Mouse (Mus musculus) CH12.LX (cell line): ENCODE measurements around the gene P4ha2. TPM values are rescaled to one million over a fixed set of nuclear protein-coding genes. Genes with fewer than 3 reads are reported as not detected.

Experiments used
- DNase-seq: peaks from one replicate; pipeline ENCODE4 v3.0.0-alpha.2; 2013; ENCODE audit errors: extremely low read depth
- H3K27ac ChIP-seq: 2 replicates; pipeline ENCODE4 v1.5.1; 2012; ENCODE audit warnings: low read depth, mild to moderate bottlenecking, control low read depth, moderate library complexity; ENCODE audit not compliant: insufficient read depth
- H3K27me3 ChIP-seq: replicated peaks from 2 replicates; pipeline ENCODE3; 2012; ENCODE audit warnings: inconsistent platforms
- H3K36me3 ChIP-seq, 2 experiments: replicated peaks in 1 of 2; 2 replicates each; pipeline versions ENCODE3 to v1.6.1; 2012; ENCODE audit warnings: inconsistent platforms in 1 of 2, low read length in 1 of 2, mild to moderate bottlenecking in 1 of 2, mixed read lengths in 1 of 2, moderate library complexity in 1 of 2; ENCODE audit not compliant: control insufficient read depth in 1 of 2, insufficient read depth in 1 of 2
- H3K4me1 ChIP-seq, 2 experiments: 2 replicates each; pipeline ENCODE4 v1.6.1; 2012; ENCODE audit warnings: inconsistent platforms in 1 of 2, moderate library complexity in 1 of 2; ENCODE audit not compliant: insufficient read depth in 2 of 2, control insufficient read depth in 1 of 2
- H3K4me2 ChIP-seq: 2 replicates; pipeline ENCODE4 v1.6.1; 2012; ENCODE audit warnings: low read depth, mild to moderate bottlenecking, control low read depth; ENCODE audit not compliant: poor library complexity, insufficient read depth, severe bottlenecking
- H3K4me3 ChIP-seq, 3 experiments: fragments of 150-350 bp in 1 of 3; sonication (generic) in 1 of 3; replicated peaks in 1 of 3; 2 replicates each; pipeline versions ENCODE3 to v1.5.1; 2011 to 2012; ENCODE audit warnings: low read depth in 2 of 3, low read length in 2 of 3, mild to moderate bottlenecking in 2 of 3, moderate library complexity in 2 of 3, control low read depth in 1 of 3, improper control_type of control experiment in 1 of 3, inconsistent platforms in 1 of 3, mixed read lengths in 1 of 3; ENCODE audit not compliant: poor library complexity in 1 of 3
- H3K79me2 ChIP-seq: replicated peaks from 2 replicates; pipeline ENCODE4 v1.6.1; 2012; ENCODE audit warnings: mild to moderate bottlenecking, moderate library complexity; ENCODE audit not compliant: control insufficient read depth, poor library complexity, insufficient read depth, severe bottlenecking; ENCODE audit errors: extremely low read depth
- H3K9ac ChIP-seq: 2 replicates; pipeline ENCODE4 v1.6.1; 2012; ENCODE audit warnings: low read depth, mild to moderate bottlenecking, control low read depth, moderate library complexity; ENCODE audit not compliant: insufficient read depth
- H3K9me3 ChIP-seq: replicated peaks from 2 replicates; pipeline ENCODE3; 2012; ENCODE audit warnings: low read length, inconsistent platforms, mixed read lengths
- BHLHE40 ChIP-seq: IDR thresholded peaks from 2 replicates; pipeline ENCODE4 v1.6.1; 2011; ENCODE audit warnings: mild to moderate bottlenecking, low read depth, low read length, improper control_type of control experiment
- EP300 ChIP-seq: IDR thresholded peaks from 2 replicates; pipeline ENCODE4 v1.6.1; 2011; ENCODE audit warnings: low read length, improper control_type of control experiment
- ETS1 ChIP-seq: conservative IDR thresholded peaks from 2 replicates; pipeline ENCODE4 v1.6.1; 2012; ENCODE audit warnings: low read depth, mild to moderate bottlenecking, inconsistent platforms, low read length, improper control_type of control experiment, moderate library complexity
- IRF4 ChIP-seq: IDR thresholded peaks from 2 replicates; pipeline ENCODE4 v1.6.1; 2014; ENCODE audit warnings: low read depth, mild to moderate bottlenecking, inconsistent platforms, low read length, improper control_type of control experiment
- JUND ChIP-seq: conservative IDR thresholded peaks from 2 replicates; pipeline ENCODE4 v1.6.1; 2011; ENCODE audit warnings: low read depth, low read length, improper control_type of control experiment
- KAT2A ChIP-seq: IDR thresholded peaks from 2 replicates; pipeline ENCODE4 v1.6.1; 2012; ENCODE audit warnings: low read length, improper control_type of control experiment, inconsistent platforms; ENCODE audit not compliant: insufficient replicate concordance
- MAZ ChIP-seq: IDR thresholded peaks from 2 replicates; pipeline ENCODE4 v1.6.1; 2012; ENCODE audit warnings: low read depth, mild to moderate bottlenecking, inconsistent platforms, low read length, improper control_type of control experiment, moderate library complexity
- MXI1 ChIP-seq: IDR thresholded peaks from 2 replicates; pipeline ENCODE4 v1.6.1; 2011; ENCODE audit warnings: mild to moderate bottlenecking, low read depth, low read length, improper control_type of control experiment
- MYC ChIP-seq: IDR thresholded peaks from 2 replicates; pipeline ENCODE4 v1.6.1; 2011; ENCODE audit warnings: low read depth, mild to moderate bottlenecking, improper control_type of control experiment, low read length
- NELFE ChIP-seq: IDR thresholded peaks from 2 replicates; pipeline ENCODE4 v1.6.1; 2011; ENCODE audit warnings: low read depth, low read length, improper control_type of control experiment
- PAX5 ChIP-seq: IDR thresholded peaks from 2 replicates; pipeline ENCODE4 v1.6.1; 2012; ENCODE audit warnings: low read length, inconsistent platforms, mixed read lengths
- POLR2A ChIP-seq: IDR thresholded peaks from 2 replicates; pipeline ENCODE4 v1.6.1; 2011; ENCODE audit warnings: low read depth, mild to moderate bottlenecking, improper control_type of control experiment, low read length
- POLR2AphosphoS2 ChIP-seq: IDR thresholded peaks from 2 replicates; pipeline ENCODE4 v1.6.1; 2011; ENCODE audit warnings: low read depth, low read length, improper control_type of control experiment
- RAD21 ChIP-seq: IDR thresholded peaks from 2 replicates; pipeline ENCODE4 v1.6.1; 2011; ENCODE audit warnings: low read depth, mild to moderate bottlenecking, low read length, improper control_type of control experiment, moderate library complexity
- SMC3 ChIP-seq: IDR thresholded peaks from 2 replicates; pipeline ENCODE4 v1.6.1; 2011; ENCODE audit warnings: low read depth, low read length, improper control_type of control experiment
- ZC3H11A ChIP-seq: IDR thresholded peaks from 2 replicates; pipeline ENCODE4 v1.6.1; 2012; ENCODE audit warnings: low read depth, mild to moderate bottlenecking, inconsistent platforms, low read length, improper control_type of control experiment
- ZMIZ1 ChIP-seq: IDR thresholded peaks from 2 replicates; pipeline ENCODE4 v1.6.1; 2012; ENCODE audit warnings: low read depth, mild to moderate bottlenecking, inconsistent platforms, low read length, improper control_type of control experiment
- dilution Hi-C: fragments of 300-500 bp; cut with MboI; formaldehyde crosslinking; loops from 2 replicates; pipeline ENCODE4 v1.14.3; 2020; ENCODE audit warnings: low sequenced_read_pairs; ENCODE audit not compliant: extremely low pct_unique_long_range_greater_than_20kb, extremely low pct_ligation_motif_present
- in situ Hi-C: fragments of 300-500 bp; cut with MboI; formaldehyde crosslinking; loops from 3 replicates; pipeline ENCODE4 v1.14.3; 2019; ENCODE audit warnings: low sequenced_read_pairs, low pct_ligation_motif_present, low pct_unique_long_range_greater_than_20kb, mixed read lengths
- polyA plus RNA-seq: library from polyadenylated mRNA; unstranded; fragments of >175 nt; gene quantifications from 2 replicates; pipeline ENCODE4 v1.2.1, GENCODE M21; 2012; ENCODE audit warnings: low read depth; ENCODE audit not compliant: insufficient read length
- total RNA-seq, 2 experiments: library from RNA; depleted of rRNA; stranded (reverse); fragments of 300-350 nt in 1 of 2; fragments of >200 nt in 1 of 2; gene quantifications; 2 replicates each; pipeline ENCODE4 v1.2.3; 2012 to 2014

P4ha2 gene
- total and polyA plus RNA-seq, 3 experiments = 3.6 to 10.0 (median 7.9) TPM

- no peak for TF ChIP-seq NELFE
- no peak for TF ChIP-seq RAD21
- no peak for TF ChIP-seq ETS1
- TF ChIP-seq ZMIZ1 = no peak
- TF ChIP-seq IRF4 = no peak
- TF ChIP-seq MYC = no peak
- TF ChIP-seq ZC3H11A = no peak
- no peak for TF ChIP-seq MXI1
- no peak for DNase-seq
- peaks cover 13% of the 10 kb centered on the region for H3K27me3 ChIP-seq
- no peak overlapping the region for H3K27ac ChIP-seq
- dilution Hi-C loops = no loop called here
- no peak overlapping the region for H3K4me2 ChIP-seq
- no peaks in the 10 kb centered on the region for H3K36me3 ChIP-seq
- in situ Hi-C loops = no loop called here
- no peaks in the 10 kb centered on the region for H3K79me2 ChIP-seq
- no peak overlapping the region for H3K4me3 ChIP-seq
- no peak overlapping the region for H3K9ac ChIP-seq
- no peaks in the 10 kb centered on the region for H3K9me3 ChIP-seq
- no peaks in the 10 kb centered on the region for H3K4me1 ChIP-seq
These were observed 19.5 kb upstream of the P4ha2 start for GRCm38 (mm10) chr11:54080435-54080834.

DNA sequence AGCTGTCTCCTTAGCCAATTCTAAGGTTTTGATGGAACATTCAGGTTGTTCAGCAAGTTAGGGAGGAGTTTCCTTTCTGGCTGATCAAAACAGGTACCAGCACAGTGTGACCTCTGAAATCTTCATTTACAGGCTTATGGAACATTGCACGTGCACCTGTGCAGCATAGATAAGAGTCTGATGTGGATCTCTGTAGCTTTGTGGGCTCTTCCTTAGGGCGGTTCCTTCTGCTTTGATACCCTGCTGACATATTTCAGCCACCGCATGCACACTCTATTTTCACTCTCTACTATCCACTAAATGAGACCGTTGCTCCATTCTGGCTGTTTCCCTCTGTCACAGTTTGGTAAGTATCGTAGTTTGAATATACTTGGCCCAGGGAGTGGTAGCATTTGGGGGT is 17.2 kb upstream of the P4ha2 start:
- in situ Hi-C loops = no loop called here
- no peak for DNase-seq

GRCm38 (mm10) chr11:54084976-54085375 is 14.9 kb upstream of the P4ha2 start:
- in situ Hi-C loops (no loop called here), dilution Hi-C loops (no loop called here)
- no peaks in the 10 kb centered on the region for H3K79me2 ChIP-seq
- no peaks in the 10 kb centered on the region for H3K9me3 ChIP-seq
- H3K27ac ChIP-seq = no peak overlapping the region
- DNase-seq = no peak
- no peaks in the 10 kb centered on the region for H3K36me3 ChIP-seq
- no peak overlapping the region for H3K9ac ChIP-seq
- TF ChIP-seq POLR2A (no peak), POLR2AphosphoS2 (no peak), KAT2A (no peak), EP300 (no peak), BHLHE40 (no peak), SMC3 (no peak), PAX5 (no peak), NELFE (no peak)
- no peak overlapping the region for H3K4me3 ChIP-seq
- peaks cover 2% of the 10 kb centered on the region for H3K27me3 ChIP-seq
- no peak overlapping the region for H3K4me2 ChIP-seq
- H3K4me1 ChIP-seq = peaks cover 5 to 23% of the 10 kb centered on the region in 2 experiments; a peak in 3 of 4 replicates

More for the DNA sequence above, 17.2 kb upstream of the P4ha2 start:
- H3K27me3 ChIP-seq = peaks cover 6% of the 10 kb centered on the region
- H3K36me3 ChIP-seq = no peaks in the 10 kb centered on the region
- no peaks in the 10 kb centered on the region for H3K9me3 ChIP-seq
- H3K4me2 ChIP-seq = no peak overlapping the region
- TF ChIP-seq JUND = no peak
- TF ChIP-seq MAZ = no peak
- H3K4me3 ChIP-seq = no peak overlapping the region
- no peaks in the 10 kb centered on the region for H3K79me2 ChIP-seq
- no peak overlapping the region for H3K27ac ChIP-seq
- peaks cover 0 to 7% of the 10 kb centered on the region in 2 experiments; a peak in 2 of 4 replicates for H3K4me1 ChIP-seq
- dilution Hi-C loops = no loop called here
- H3K9ac ChIP-seq = no peak overlapping the region
